Mouse (Mus musculus): ENCODE results near the gene Akap6.

DNA sequence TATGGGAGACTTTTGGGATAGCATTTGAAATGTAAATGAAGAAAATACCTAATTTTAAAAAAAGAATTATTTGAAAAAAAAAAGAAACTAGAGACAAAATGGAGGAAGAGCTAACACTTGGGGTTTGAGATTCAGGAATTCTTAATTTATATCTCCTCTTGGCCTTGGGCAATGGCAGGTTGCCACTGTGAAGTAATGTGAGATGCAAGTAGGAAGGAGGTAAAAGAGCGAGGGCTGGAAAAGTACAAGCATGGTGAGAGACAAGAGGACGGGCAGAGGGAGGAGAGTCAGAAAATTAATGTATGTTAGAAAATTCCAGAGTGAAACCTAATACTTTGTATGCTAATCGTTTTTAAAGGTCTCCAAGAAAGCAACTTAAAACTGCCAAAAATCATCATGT lies 40.1 kb downstream of the Akap6 start:
- no peak for TF ChIP-seq ZC3H11A (IDR thresholded peaks at IDR 0.05; ENCODE audit: borderline replicate concordance, low read depth, low read length)
- no peak for TF ChIP-seq HCFC1 (IDR thresholded peaks at IDR 0.05; ENCODE audit: borderline replicate concordance, insufficient read depth, low read length)
- no peak for TF ChIP-seq MAFK (IDR thresholded peaks at IDR 0.05; ENCODE audit: insufficient read depth, low read depth, low read length)
- TF ChIP-seq ZNF384 (IDR thresholded peaks at IDR 0.05; ENCODE audit: low read depth, low read length) = no peak
- no peak for TF ChIP-seq CHD2 (IDR thresholded peaks at IDR 0.05; ENCODE audit: low read depth, low read length)
